Mouse (Mus musculus) lung, postnatal 0 days (tissue): ENCODE data around the gene Zfp64.

Experiments used
- CTCF ChIP-seq: IDR thresholded peaks from 2 replicates; pipeline ENCODE4 v1.5.1; 2016; ENCODE audit warnings: antibody characterized with exemption, mild to moderate bottlenecking
- EP300 ChIP-seq: IDR thresholded peaks from 2 replicates; pipeline ENCODE4 v1.6.1; 2016; ENCODE audit warnings: antibody characterized with exemption, mild to moderate bottlenecking, control low read depth

GRCm38 (mm10) chr2:168954376-168954775 is 1.0 kb downstream of the Zfp64 start:
- TF ChIP-seq CTCF, result no peak
- no peak for TF ChIP-seq EP300
